Mouse (Mus musculus) megakaryocyte, embryonic 14.5 days (primary cell): ENCODE results near the gene Tfip11.

Experiments used
- FLI1 ChIP-seq: IDR thresholded peaks from 2 replicates; pipeline ENCODE4 v1.6.1; 2012; ENCODE audit warnings: low read length, inconsistent platforms, mixed read lengths
- GATA1 ChIP-seq: IDR thresholded peaks from 3 replicates; pipeline ENCODE4 v1.6.1; 2012; ENCODE audit warnings: mixed read lengths, low read length, inconsistent platforms, borderline replicate concordance

- TF ChIP-seq FLI1 (no peak), GATA1 (no peak)
Observed at GRCm38 (mm10) chr5:112301694-112302093, 24.5 kb upstream of the Tfip11 start.
